Mouse (Mus musculus): ENCODE data around the gene C2cd3. TPM values are rescaled to one million over a fixed set of nuclear protein-coding genes. Genes with fewer than 3 reads are reported as not detected.
A peak's percentile ranks its signal among the peaks of the same experiment; 100 is the strongest.

C2cd3 gene
- polyA plus RNA-seq (2015; fragmentation: Nextera tagmentation; extraction: Ambion mirVana), result 8.4 and 9.8 TPM in 2 replicates

- H3K9me3 ChIP-seq (replicated peaks; ENCODE audit: control insufficient read depth, low read length), result no peaks in the 10 kb centered on the region
- H3K27me3 ChIP-seq (ENCODE audit: control insufficient read depth, insufficient read depth, low read depth, low read length), result no peaks in the 10 kb centered on the region
- ATAC-seq (ENCODE audit: low read depth), result peak; percentile 95
- H3K36me3 ChIP-seq (ENCODE audit: control insufficient read depth, insufficient read depth), result peaks cover 11% of the 10 kb centered on the region
- peak within 1 kb of the TSS; percentile 96 for H3K27ac ChIP-seq (ENCODE audit: low read length)
- peak within 1 kb of the TSS; percentile 87 for H3K4me2 ChIP-seq (ENCODE audit: low read depth, low read length)
- H3K4me1 ChIP-seq (ENCODE audit: control insufficient read depth, low read depth, low read length), result peaks cover 14% of the 10 kb centered on the region
- peak within 1 kb of the TSS; percentile 96 for H3K4me3 ChIP-seq (ENCODE audit: low read depth, low read length)
- WGBS (ENCODE audit: insufficient replicate concordance), result under 1% methylated on average over 54 of the region's 54 CpGs
- peak within 1 kb of the TSS; percentile 93 for H3K9ac ChIP-seq (ENCODE audit: low read depth, low read length)
Observed at GRCm38 (mm10) chr7:100371495-100372451, at the start of gene C2cd3, which contains the start of gene Ppme1. C2cd3 (plus strand) TSS chr7:100372233. Ppme1 (minus strand) TSS chr7:100372307.

- ATAC-seq (ENCODE audit: low read depth), result no peak
- Histone ChIP-seq H3K27me3 (ENCODE audit: control insufficient read depth, insufficient read depth, low read depth, low read length) (no peaks in the 10 kb centered on the region), H3K27ac (ENCODE audit: low read length) (no peak overlapping the region), H3K4me2 (ENCODE audit: low read depth, low read length) (no peak overlapping the region), H3K9me3 (replicated peaks; ENCODE audit: control insufficient read depth, low read length) (no peaks in the 10 kb centered on the region), H3K36me3 (ENCODE audit: control insufficient read depth, insufficient read depth) (no peaks in the 10 kb centered on the region), H3K9ac (ENCODE audit: low read depth, low read length) (no peak overlapping the region), H3K4me1 (ENCODE audit: control insufficient read depth, low read depth, low read length) (no peaks in the 10 kb centered on the region), H3K4me3 (ENCODE audit: low read depth, low read length) (no peak overlapping the region)
- WGBS (ENCODE audit: insufficient replicate concordance), result 72% methylated on average over 3 of the region's 3 CpGs
Observed at GRCm38 (mm10) chr7:100323721-100324120, 48.3 kb upstream of the C2cd3 start.

GRCm38 (mm10) chr7:100325482-100325881 is 46.6 kb upstream of the C2cd3 start:
- H3K4me1 ChIP-seq (ENCODE audit: control insufficient read depth, low read depth, low read length), result no peaks in the 10 kb centered on the region
- H3K36me3 ChIP-seq (ENCODE audit: control insufficient read depth, insufficient read depth), result no peaks in the 10 kb centered on the region
- H3K4me3 ChIP-seq (ENCODE audit: low read depth, low read length), result no peak overlapping the region
- no peak overlapping the region for H3K4me2 ChIP-seq (ENCODE audit: low read depth, low read length)
- H3K27ac ChIP-seq (ENCODE audit: low read length), result no peak overlapping the region
- H3K9ac ChIP-seq (ENCODE audit: low read depth, low read length), result no peak overlapping the region
- 57% methylated on average over 6 of the region's 6 CpGs for WGBS (ENCODE audit: insufficient replicate concordance)
- no peaks in the 10 kb centered on the region for H3K9me3 ChIP-seq (replicated peaks; ENCODE audit: control insufficient read depth, low read length)
- H3K27me3 ChIP-seq (ENCODE audit: control insufficient read depth, insufficient read depth, low read depth, low read length), result no peaks in the 10 kb centered on the region
- no peak for ATAC-seq (ENCODE audit: low read depth)

DNA sequence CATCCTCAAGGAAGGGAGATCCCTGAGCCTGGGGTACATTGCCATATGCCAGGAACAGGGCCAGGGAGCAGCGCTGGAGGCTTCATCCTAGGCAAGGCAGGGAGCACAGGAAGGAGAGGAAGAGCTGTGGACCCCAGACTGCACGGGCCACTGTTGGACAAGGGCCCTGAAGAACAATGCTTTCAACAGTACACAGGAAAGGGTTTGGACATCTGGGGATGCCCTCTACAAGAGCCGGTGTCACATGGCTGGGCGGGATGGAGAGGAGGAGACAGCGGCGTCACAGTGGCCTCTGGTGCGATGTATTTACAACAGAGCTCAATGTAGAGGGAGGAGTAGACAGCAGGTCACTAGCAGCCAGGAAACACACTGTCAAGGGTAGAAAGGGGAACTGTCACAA is 44.5 kb upstream of the C2cd3 start:
- H3K36me3 ChIP-seq (ENCODE audit: control insufficient read depth, insufficient read depth), result peaks cover 7% of the 10 kb centered on the region; the same call in 1 of the 2 replicates
- H3K27ac ChIP-seq (ENCODE audit: low read length), result no peak overlapping the region
- WGBS (ENCODE audit: insufficient replicate concordance), result 74% methylated on average over 7 of the region's 7 CpGs
- H3K27me3 ChIP-seq (ENCODE audit: control insufficient read depth, insufficient read depth, low read depth, low read length), result no peaks in the 10 kb centered on the region
- no peaks in the 10 kb centered on the region for H3K4me1 ChIP-seq (ENCODE audit: control insufficient read depth, low read depth, low read length)
- no peak overlapping the region for H3K9ac ChIP-seq (ENCODE audit: low read depth, low read length)
- ATAC-seq (ENCODE audit: low read depth), result no peak
- H3K4me2 ChIP-seq (ENCODE audit: low read depth, low read length), result no peak overlapping the region
- no peak overlapping the region for H3K4me3 ChIP-seq (ENCODE audit: low read depth, low read length)
- H3K9me3 ChIP-seq (replicated peaks; ENCODE audit: control insufficient read depth, low read length), result no peaks in the 10 kb centered on the region

GRCm38 (mm10) chr7:100328636-100329035 is 43.4 kb upstream of the C2cd3 start:
- Histone ChIP-seq H3K36me3 (ENCODE audit: control insufficient read depth, insufficient read depth) (peaks cover 7% of the 10 kb centered on the region; the same call in 1 of the 2 replicates), H3K4me2 (ENCODE audit: low read depth, low read length) (no peak overlapping the region), H3K4me3 (ENCODE audit: low read depth, low read length) (no peak overlapping the region), H3K4me1 (ENCODE audit: control insufficient read depth, low read depth, low read length) (no peaks in the 10 kb centered on the region), H3K27me3 (ENCODE audit: control insufficient read depth, insufficient read depth, low read depth, low read length) (no peaks in the 10 kb centered on the region), H3K27ac (ENCODE audit: low read length) (no peak overlapping the region), H3K9ac (ENCODE audit: low read depth, low read length) (no peak overlapping the region), H3K9me3 (replicated peaks; ENCODE audit: control insufficient read depth, low read length) (no peaks in the 10 kb centered on the region)
- WGBS (ENCODE audit: insufficient replicate concordance), result 74% methylated on average over 4 of the region's 4 CpGs
- no peak for ATAC-seq (ENCODE audit: low read depth)

DNA sequence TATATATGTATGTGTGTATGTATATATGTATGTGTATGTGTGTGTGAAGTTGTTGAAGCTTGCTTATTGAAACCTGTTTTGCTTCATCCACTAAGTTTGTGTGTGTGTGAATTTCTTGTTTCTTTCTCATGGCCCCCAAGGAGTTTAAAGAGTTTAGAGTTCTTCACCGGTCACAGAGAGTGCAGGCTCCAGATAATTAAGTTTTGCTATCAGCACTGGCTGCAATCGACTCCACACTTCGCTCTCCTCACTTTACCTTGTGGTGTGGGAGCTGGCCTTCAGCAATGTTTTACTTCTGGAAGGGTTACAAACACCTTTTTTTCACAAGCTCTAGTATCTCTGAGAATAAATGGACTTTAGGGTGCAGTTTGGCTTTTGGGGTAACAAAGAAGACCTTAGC is 40.8 kb upstream of the C2cd3 start:
- Histone ChIP-seq H3K4me3 (ENCODE audit: low read depth, low read length) (no peak overlapping the region), H3K4me2 (ENCODE audit: low read depth, low read length) (no peak overlapping the region), H3K36me3 (ENCODE audit: control insufficient read depth, insufficient read depth) (peaks cover 7% of the 10 kb centered on the region; the same call in 1 of the 2 replicates), H3K27ac (ENCODE audit: low read length) (no peak overlapping the region), H3K9me3 (replicated peaks; ENCODE audit: control insufficient read depth, low read length) (no peaks in the 10 kb centered on the region), H3K4me1 (ENCODE audit: control insufficient read depth, low read depth, low read length) (no peaks in the 10 kb centered on the region), H3K9ac (ENCODE audit: low read depth, low read length) (no peak overlapping the region), H3K27me3 (ENCODE audit: control insufficient read depth, insufficient read depth, low read depth, low read length) (no peaks in the 10 kb centered on the region)
- ATAC-seq (ENCODE audit: low read depth), result no peak
- WGBS (ENCODE audit: insufficient replicate concordance), result 66% methylated on average over 3 of the region's 3 CpGs

DNA sequence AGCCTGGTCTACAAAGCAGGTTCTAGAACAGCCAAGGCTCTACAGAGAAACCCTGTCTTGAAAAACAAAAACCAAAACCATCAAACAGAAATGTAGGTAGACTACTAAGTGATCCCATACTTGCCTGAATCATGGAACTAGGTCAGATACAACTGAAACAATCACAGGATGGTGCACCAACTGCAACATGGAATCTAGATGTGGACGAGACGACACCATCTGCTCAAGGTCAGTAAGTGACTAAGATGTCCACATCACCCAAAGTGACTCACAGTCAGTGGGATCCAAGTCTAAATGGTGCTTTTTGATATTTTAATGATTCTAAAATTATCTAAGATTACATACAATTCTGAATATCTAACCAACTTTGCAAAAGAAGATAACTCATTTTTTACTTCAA is 36.1 kb upstream of the C2cd3 start:
- 78% methylated on average over 2 of the region's 2 CpGs for WGBS (ENCODE audit: insufficient replicate concordance)
- no peaks in the 10 kb centered on the region for H3K9me3 ChIP-seq (replicated peaks; ENCODE audit: control insufficient read depth, low read length)
- H3K4me1 ChIP-seq (ENCODE audit: control insufficient read depth, low read depth, low read length), result no peaks in the 10 kb centered on the region
- H3K36me3 ChIP-seq (ENCODE audit: control insufficient read depth, insufficient read depth), result peaks cover 12% of the 10 kb centered on the region
- no peaks in the 10 kb centered on the region for H3K27me3 ChIP-seq (ENCODE audit: control insufficient read depth, insufficient read depth, low read depth, low read length)
- H3K4me2 ChIP-seq (ENCODE audit: low read depth, low read length), result no peak overlapping the region
- ATAC-seq (ENCODE audit: low read depth), result no peak
- no peak overlapping the region for H3K9ac ChIP-seq (ENCODE audit: low read depth, low read length)
- no peak overlapping the region for H3K27ac ChIP-seq (ENCODE audit: low read length)
- H3K4me3 ChIP-seq (ENCODE audit: low read depth, low read length), result no peak overlapping the region

DNA sequence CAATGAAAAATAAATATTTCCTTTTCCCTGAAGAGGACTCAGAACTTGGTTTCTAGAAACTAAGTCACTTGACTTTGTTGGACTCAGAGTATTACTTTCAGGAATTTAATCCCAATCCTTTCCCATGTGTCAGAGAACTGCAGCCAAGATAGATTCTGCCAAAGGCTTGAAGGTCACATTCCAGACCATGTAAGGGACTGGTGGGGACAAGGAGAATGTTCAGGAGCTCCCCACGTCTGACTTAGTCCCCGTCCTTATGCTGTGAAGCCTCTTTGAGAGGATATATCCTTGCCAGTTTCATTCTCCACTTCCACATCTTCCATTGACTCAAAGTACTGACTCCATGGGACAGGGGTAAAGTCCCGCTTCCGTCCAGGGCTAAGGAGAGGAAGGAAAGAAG is 17.0 kb upstream of the C2cd3 start:
- Histone ChIP-seq H3K9me3 (replicated peaks; ENCODE audit: control insufficient read depth, low read length) (no peaks in the 10 kb centered on the region), H3K27me3 (ENCODE audit: control insufficient read depth, insufficient read depth, low read depth, low read length) (no peaks in the 10 kb centered on the region), H3K4me2 (ENCODE audit: low read depth, low read length) (no peak overlapping the region), H3K27ac (ENCODE audit: low read length) (no peak overlapping the region), H3K4me1 (ENCODE audit: control insufficient read depth, low read depth, low read length) (no peaks in the 10 kb centered on the region), H3K9ac (ENCODE audit: low read depth, low read length) (no peak overlapping the region), H3K36me3 (ENCODE audit: control insufficient read depth, insufficient read depth) (no peaks in the 10 kb centered on the region), H3K4me3 (ENCODE audit: low read depth, low read length) (no peak overlapping the region)
- ATAC-seq (ENCODE audit: low read depth), result no peak
- WGBS (ENCODE audit: insufficient replicate concordance), result 81% methylated on average over 4 of the region's 4 CpGs

DNA sequence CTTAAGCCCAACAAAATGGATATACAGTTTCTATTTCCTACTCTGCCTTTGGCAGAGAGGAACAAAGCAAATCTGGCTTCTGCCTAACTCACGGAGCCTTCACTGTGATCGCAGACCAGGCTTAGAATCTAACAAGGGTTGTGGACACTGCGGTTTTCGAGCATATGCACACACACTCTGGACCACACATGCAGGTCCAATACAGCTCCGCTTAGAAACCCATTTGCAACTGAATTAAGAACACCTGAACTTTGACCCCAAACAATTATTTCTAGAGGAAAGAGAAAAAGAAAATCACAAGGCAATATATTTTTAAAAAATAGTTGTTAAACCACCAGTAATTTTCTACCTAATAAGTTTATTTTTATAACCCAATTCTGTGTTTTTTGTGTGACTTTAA is 15.7 kb upstream of the C2cd3 start:
- Histone ChIP-seq H3K4me3 (ENCODE audit: low read depth, low read length) (no peak overlapping the region), H3K9ac (ENCODE audit: low read depth, low read length) (no peak overlapping the region), H3K4me1 (ENCODE audit: control insufficient read depth, low read depth, low read length) (no peaks in the 10 kb centered on the region), H3K27me3 (ENCODE audit: control insufficient read depth, insufficient read depth, low read depth, low read length) (no peaks in the 10 kb centered on the region), H3K9me3 (replicated peaks; ENCODE audit: control insufficient read depth, low read length) (no peaks in the 10 kb centered on the region), H3K4me2 (ENCODE audit: low read depth, low read length) (no peak overlapping the region), H3K27ac (ENCODE audit: low read length) (no peak overlapping the region), H3K36me3 (ENCODE audit: control insufficient read depth, insufficient read depth) (no peaks in the 10 kb centered on the region)
- WGBS (ENCODE audit: insufficient replicate concordance), result 77% methylated on average over 5 of the region's 5 CpGs
- no peak for ATAC-seq (ENCODE audit: low read depth)
